In the genomic region with DNA sequence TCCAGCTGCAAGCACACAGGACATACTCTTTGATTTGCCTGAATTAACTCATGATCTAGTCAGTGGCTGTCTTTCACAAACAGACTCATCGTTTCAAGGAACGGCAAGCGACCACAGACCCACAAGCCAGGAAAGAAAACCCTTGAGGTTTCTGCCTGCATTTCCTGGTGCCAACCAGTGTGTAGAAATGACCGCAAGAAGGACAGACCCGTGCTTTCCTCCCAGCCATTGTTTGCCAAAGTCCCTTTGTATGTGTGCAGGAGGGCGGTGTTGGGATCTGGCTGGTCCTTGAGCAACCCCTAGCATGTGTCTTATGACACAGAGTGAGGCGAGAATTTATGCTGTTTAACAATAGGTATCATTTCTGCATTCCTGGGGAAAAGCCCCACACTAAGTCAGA, we compare ENCODE assay signal across 41 mouse cellular contexts. TPM values are rescaled to one million over a fixed set of nuclear protein-coding genes. Genes with fewer than 3 reads are reported as not detected.
DNase-seq lines count a peak whose midpoint lies in the region; ATAC-seq lines count a peak whose summit lies in the region.
"Had no signal": no experiment of that assay in that cellular context is flagged by ENCODE, and none has a peak within 500 bp of the region (broad histone marks: within the 10 kb centered on the region; RNA-seq: fewer than 3 reads in every experiment).

No protein-coding gene starts in this region.

- 0 out of 2 replicates have a peak overlapping the region, but pooled peaks have one; percentile 16 for H3K4me3 ChIP-seq in hindbrain, embryonic 10.5 days
- no peak overlapping the region for H3K4me3 ChIP-seq in hindbrain, embryonic 11.5 days (ENCODE audit: low read depth, low read length)
- peak overlapping the region; percentile 15 for H3K4me3 ChIP-seq in megakaryocyte, embryonic 14.5 days (replicated peaks)
- H3K4me3 ChIP-seq: erythroblast, embryonic 14.5 days; heart, embryonic 10.5 days; heart, embryonic 15.5 days; liver, embryonic 15.5 days; lung, embryonic 15.5 days had no signal

- H3K9ac ChIP-seq in hindbrain, embryonic 11.5 days (ENCODE audit: low read depth, low read length) = no peak overlapping the region
- H3K9ac ChIP-seq: heart, embryonic 15.5 days; hindbrain, embryonic 14.5 days; liver, embryonic 15.5 days; lung, embryonic 15.5 days had no signal

- 84% methylated on average over 7 of the region's 7 CpGs for WGBS in hindbrain, embryonic 10.5 days
- WGBS in hindbrain, embryonic 11.5 days = 84% methylated on average over 7 of the region's 7 CpGs

- no peak for DNase-seq in hindbrain, embryonic 10.5 days (ENCODE audit: low spot score)
- DNase-seq in hindbrain, embryonic 11.5 days (ENCODE audit: low spot score) = no peak
- DNase-seq in thymus, postnatal 0 days (ENCODE audit: low spot score) = peak; percentile 12
- DNase-seq in thymus, postnatal 10 days (ENCODE audit: low spot score in 2 of 2) = no peak
- no peak for DNase-seq in urinary bladder, postnatal 10 days (ENCODE audit: low spot score)
- no peak for DNase-seq in retina, postnatal 1 day
- DNase-seq: adrenal gland, postnatal 14 days; cerebellum, adult 11-12 months; cerebellum, postnatal 10 days; gastrocnemius, postnatal 10 days; heart, adult 11 months; kidney, adult 11 months; kidney, postnatal 14 days; liver; midbrain, embryonic 14.5 days; right cerebral cortex, adult 18-20 months; spleen, adult 18-20 months; thymus, postnatal 36 days had no signal

- no peaks in the 10 kb centered on the region for H3K27me3 ChIP-seq in hindbrain, embryonic 10.5 days (ENCODE audit: insufficient read depth, poor library complexity, severe bottlenecking)
- H3K27me3 ChIP-seq in hindbrain, embryonic 11.5 days (ENCODE audit: control insufficient read depth, insufficient read depth, low read length) = no peaks in the 10 kb centered on the region
- peaks cover 60% of the 10 kb centered on the region for H3K27me3 ChIP-seq in megakaryocyte, embryonic 14.5 days (replicated peaks)
- H3K27me3 ChIP-seq: heart, embryonic 15.5 days; lung, embryonic 15.5 days; Patski had no signal

- no peak for ATAC-seq in hindbrain, embryonic 11.5 days (ENCODE audit: low FRiP score)
- ATAC-seq in monocyte, adult 5-6 weeks (replicated peaks; ENCODE audit: insufficient number of reproducible peaks, low FRiP score, low TSS enrichment, poor library complexity, severe bottlenecking) = no peak
- ATAC-seq: forebrain, embryonic 16.5 days; inflammation-experienced regulatory T-cells, adult 6 months; Patski had no signal

- no peak overlapping the region for H3K4me2 ChIP-seq in hindbrain, embryonic 11.5 days (replicated peaks; ENCODE audit: low read depth, low read length)
- H3K4me2 ChIP-seq: heart, embryonic 15.5 days; hindbrain, embryonic 14.5 days; liver, embryonic 15.5 days; lung, embryonic 15.5 days had no signal

- no peaks in the 10 kb centered on the region for H3K9me3 ChIP-seq in hindbrain, embryonic 10.5 days
- H3K9me3 ChIP-seq in hindbrain, embryonic 11.5 days (ENCODE audit: control insufficient read depth, low read length) = no peaks in the 10 kb centered on the region
- H3K9me3 ChIP-seq in megakaryocyte, embryonic 14.5 days = no peaks in the 10 kb centered on the region
- H3K9me3 ChIP-seq: heart, embryonic 10.5 days; heart, embryonic 15.5 days; liver, embryonic 15.5 days; lung, embryonic 15.5 days had no signal

- H3K36me3 ChIP-seq in hindbrain, embryonic 10.5 days = peaks cover under 1% of the 10 kb centered on the region
- no peaks in the 10 kb centered on the region for H3K36me3 ChIP-seq in hindbrain, embryonic 11.5 days (ENCODE audit: control insufficient read depth, insufficient read depth, low read length)
- peaks cover 2% of the 10 kb centered on the region for H3K36me3 ChIP-seq in megakaryocyte, embryonic 14.5 days (replicated peaks; ENCODE audit: low read length)
- H3K36me3 ChIP-seq: heart, embryonic 15.5 days had no signal

- H3K4me1 ChIP-seq in hindbrain, embryonic 10.5 days (replicated peaks) = peaks cover 27% of the 10 kb centered on the region
- 0 out of 2 replicates have a peak, but pooled peaks cover 2% of the 10 kb centered on the region for H3K4me1 ChIP-seq in hindbrain, embryonic 11.5 days (replicated peaks; ENCODE audit: control insufficient read depth, insufficient read depth, low read length)
- peaks cover 52% of the 10 kb centered on the region for H3K4me1 ChIP-seq in megakaryocyte, embryonic 14.5 days

- H3K27ac ChIP-seq in hindbrain, embryonic 10.5 days = no peak overlapping the region; the same call in 1 of the 2 replicates
- no peak overlapping the region for H3K27ac ChIP-seq in hindbrain, embryonic 11.5 days (ENCODE audit: low read depth, low read length)
- H3K27ac ChIP-seq: heart, embryonic 10.5 days; heart, embryonic 15.5 days; hindbrain, embryonic 14.5 days; liver, embryonic 15.5 days; lung, embryonic 15.5 days had no signal

RNA-seq across cellular contexts. Expression of gene Ssrp1, which starts 2.9 kb away (rescaled TPM):
- 310 and 387 TPM in 2 replicates for polyA plus RNA-seq in hindbrain, embryonic 10.5 days (2016; fragmentation: Nextera tagmentation; extraction: Ambion mirVana)
- 306 and 340 TPM in 2 replicates for polyA plus RNA-seq in hindbrain, embryonic 11.5 days (2014; fragmentation: Nextera tagmentation; extraction: Ambion mirVana)
- polyA plus RNA-seq in thymus, postnatal 0 days (2015; fragmentation: Nextera tagmentation; extraction: Ambion mirVana) = 221 and 245 TPM in 2 replicates
- polyA plus RNA-seq in megakaryocyte, embryonic 14.5 days (2012; ENCODE audit: insufficient read depth, low replicate concordance) = 9.9 and 23.0 TPM in 2 replicates
- total RNA-seq in monocyte, adult 5-6 weeks (2017) = 113 to 215 TPM (median 119 TPM) in 3 replicates

RNA-seq across cellular contexts. Expression of gene P2rx3, which starts 3.1 kb away (rescaled TPM):
- 18.0 and 20.5 TPM in 2 replicates for polyA plus RNA-seq in hindbrain, embryonic 10.5 days (2016; fragmentation: Nextera tagmentation; extraction: Ambion mirVana)
- 7.1 and 11.0 TPM in 2 replicates for polyA plus RNA-seq in hindbrain, embryonic 11.5 days (2014; fragmentation: Nextera tagmentation; extraction: Ambion mirVana)
- polyA plus RNA-seq in thymus, postnatal 0 days (2015; fragmentation: Nextera tagmentation; extraction: Ambion mirVana) = 0.30 and 0.31 TPM in 2 replicates
- not detected in 2 replicates for polyA plus RNA-seq in megakaryocyte, embryonic 14.5 days (2012; ENCODE audit: insufficient read depth, low replicate concordance)
- total RNA-seq in monocyte, adult 5-6 weeks (2017) = 0.29 TPM in 1 of 3 replicates, not detected in the others
- total RNA-seq: MEL had no signal
- polyA plus RNA-seq: erythroblast, embryonic 14.5 days had no signal

RNA-seq across cellular contexts. Expression of gene Tnks1bp1, which starts 13.7 kb away (rescaled TPM):
- 29.3 and 31.2 TPM in 2 replicates for polyA plus RNA-seq in hindbrain, embryonic 10.5 days (2016; fragmentation: Nextera tagmentation; extraction: Ambion mirVana)
- 10.4 and 11.8 TPM in 2 replicates for polyA plus RNA-seq in hindbrain, embryonic 11.5 days (2014; fragmentation: Nextera tagmentation; extraction: Ambion mirVana)
- 8.1 and 8.5 TPM in 2 replicates for polyA plus RNA-seq in thymus, postnatal 0 days (2015; fragmentation: Nextera tagmentation; extraction: Ambion mirVana)
- 0.72 TPM in 1 of 2 replicates, not detected in the other for polyA plus RNA-seq in megakaryocyte, embryonic 14.5 days (2012; ENCODE audit: insufficient read depth, low replicate concordance)
- 7.1 to 18.7 TPM (median 10.0 TPM) in 3 replicates for total RNA-seq in monocyte, adult 5-6 weeks (2017)

RNA-seq across cellular contexts. Expression of gene Prg3, which starts 46.2 kb away (rescaled TPM):
- not detected in 2 replicates for polyA plus RNA-seq in hindbrain, embryonic 10.5 days (2016; fragmentation: Nextera tagmentation; extraction: Ambion mirVana)
- not detected in 2 replicates for polyA plus RNA-seq in hindbrain, embryonic 11.5 days (2014; fragmentation: Nextera tagmentation; extraction: Ambion mirVana)
- polyA plus RNA-seq in thymus, postnatal 0 days (2015; fragmentation: Nextera tagmentation; extraction: Ambion mirVana) = 0.78 and 1.4 TPM in 2 replicates
- polyA plus RNA-seq in megakaryocyte, embryonic 14.5 days (2012; ENCODE audit: insufficient read depth, low replicate concordance) = 1.8 TPM in 1 of 2 replicates, not detected in the other
- not detected in 3 replicates for total RNA-seq in monocyte, adult 5-6 weeks (2017)
- total RNA-seq: adrenal gland, postnatal 14 days; gastrocnemius, postnatal 10 days; heart, postnatal 25 days; layer of hippocampus, adult 18-20 months; layer of hippocampus, postnatal 10 days; left cerebral cortex, adult 18-20 months; left cerebral cortex, postnatal 14 days; MEL had no signal
- polyA plus RNA-seq: cortical plate, adult 2 months; embryonic facial prominence, embryonic 14.5 days; forebrain, embryonic 11.5 days; forebrain, embryonic 16.5 days; heart, embryonic 15.5 days; hindbrain, embryonic 14.5 days; inflammation-experienced regulatory T-cells, adult 6 months; kidney, embryonic 14.5 days; limb, embryonic 11.5 days; lung, embryonic 15.5 days; midbrain, embryonic 14.5 days; neural tube, embryonic 14.5 days; Patski had no signal

RNA-seq across cellular contexts. Expression of gene Prg2, which starts 53.9 kb away (rescaled TPM):
- not detected in 2 replicates for polyA plus RNA-seq in hindbrain, embryonic 10.5 days (2016; fragmentation: Nextera tagmentation; extraction: Ambion mirVana)
- 1.3 TPM in 1 of 2 replicates, not detected in the other for polyA plus RNA-seq in hindbrain, embryonic 11.5 days (2014; fragmentation: Nextera tagmentation; extraction: Ambion mirVana)
- 3.0 and 4.2 TPM in 2 replicates for polyA plus RNA-seq in thymus, postnatal 0 days (2015; fragmentation: Nextera tagmentation; extraction: Ambion mirVana)
- polyA plus RNA-seq in megakaryocyte, embryonic 14.5 days (2012; ENCODE audit: insufficient read depth, low replicate concordance) = 2.5 TPM in 1 of 2 replicates, not detected in the other
- total RNA-seq in monocyte, adult 5-6 weeks (2017) = 1.2 to 3.6 TPM in 2 of 3 replicates, not detected in the other
- total RNA-seq: heart, postnatal 25 days; layer of hippocampus, adult 18-20 months; layer of hippocampus, postnatal 10 days; left cerebral cortex, adult 18-20 months; left cerebral cortex, postnatal 14 days had no signal
- polyA plus RNA-seq: cortical plate, adult 2 months; embryonic facial prominence, embryonic 14.5 days; erythroblast, embryonic 14.5 days; forebrain, embryonic 11.5 days; forebrain, embryonic 16.5 days; hindbrain, embryonic 14.5 days; kidney, embryonic 14.5 days; midbrain, embryonic 14.5 days; neural tube, embryonic 14.5 days; Patski had no signal
